Mouse (Mus musculus): ENCODE measurements around the gene Spata22.
"Not testable (repeated sequence)": the region's sequence is repeated elsewhere in the genome, so short reads cannot be mapped to it uniquely, and the experiment has no call there.

Spata22 gene

DNA sequence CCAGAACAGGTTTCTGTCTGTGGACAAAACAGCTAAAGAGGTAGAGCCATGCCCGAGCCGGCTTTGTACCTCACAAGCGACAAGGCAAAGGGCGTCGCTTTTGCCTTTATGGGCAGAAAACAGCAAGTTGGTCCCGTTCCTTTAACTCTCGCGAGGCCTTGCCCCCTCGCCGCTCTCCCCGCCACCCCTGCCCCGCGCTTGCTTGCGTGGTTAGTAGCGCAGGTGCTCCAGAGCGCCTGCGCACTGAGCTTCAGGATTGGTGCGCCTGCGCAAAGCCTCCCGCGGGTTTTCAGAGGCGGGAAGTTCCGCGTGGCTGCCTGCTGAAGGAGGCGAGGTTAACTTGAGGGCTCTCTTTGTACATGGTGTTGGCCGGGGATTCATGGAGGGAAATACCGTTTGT, at the start of gene Spata22, which contains the start of the genes Aspa and Gm49340:
Gene Spata22, plus strand, starts transcription at position 300 of the 400 bp plus-strand sequence.
Gene Aspa, minus strand, starts transcription at position 155 of the 400 bp plus-strand sequence.
Gene Gm49340, plus strand, starts transcription at position 300 of the 400 bp plus-strand sequence.
- in situ Hi-C loops (cut with MboI, MseI): no loop called here

DNA sequence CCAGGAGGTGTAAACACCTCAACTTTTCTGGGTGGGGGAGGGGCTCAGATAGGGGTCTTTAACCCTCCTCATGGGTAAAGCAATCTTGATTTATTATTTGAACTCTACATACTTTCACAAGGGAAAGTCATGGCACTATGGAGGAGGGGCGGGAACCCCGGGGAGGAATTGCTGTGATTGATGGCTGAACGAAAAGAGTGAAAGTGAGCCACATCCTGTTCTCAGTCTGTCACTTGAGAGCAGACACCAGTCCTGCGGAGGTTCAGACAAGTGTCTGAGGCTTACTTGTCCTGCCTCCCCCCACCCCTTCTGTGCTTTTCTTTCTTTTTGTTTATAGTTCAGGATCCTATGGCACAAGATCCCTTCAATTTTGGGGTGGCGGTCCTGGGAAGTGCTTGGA, 48.8 kb upstream of the Spata22 start:
- in situ Hi-C loops (cut with MboI, MseI): loop anchor here (5.0 kb wide), 1 partner anchor 143 kb away; the partner anchor contains the start of gene Haspin

DNA sequence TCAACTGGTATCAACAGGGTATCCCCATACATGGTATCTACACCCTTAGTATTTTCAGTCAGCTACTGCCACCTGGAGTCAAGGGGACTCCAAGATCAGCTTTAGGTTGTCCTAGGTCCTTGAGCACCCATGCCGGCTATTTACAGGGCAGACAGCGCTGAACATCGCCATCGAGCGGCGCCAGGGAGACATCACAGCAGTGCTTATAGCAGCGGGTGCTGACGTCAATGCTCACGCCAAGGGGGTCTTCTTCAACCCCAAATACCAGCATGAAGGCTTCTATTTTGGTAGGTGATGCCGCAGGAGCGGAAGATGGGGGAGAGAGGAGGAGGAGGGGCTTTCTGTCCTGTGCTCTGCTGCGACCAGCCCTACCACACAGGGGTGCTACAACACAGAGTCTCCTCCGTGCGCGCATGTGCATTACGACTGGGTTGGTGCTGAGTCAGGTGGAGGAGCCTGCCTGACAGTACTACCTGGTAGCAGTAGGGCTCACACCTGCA, 48.0 kb upstream of the Spata22 start:
- in situ Hi-C loops (cut with MboI, MseI): loop anchor here (5.0 kb wide), 1 partner anchor 144 kb away; the partner anchor contains the start of gene Haspin

DNA sequence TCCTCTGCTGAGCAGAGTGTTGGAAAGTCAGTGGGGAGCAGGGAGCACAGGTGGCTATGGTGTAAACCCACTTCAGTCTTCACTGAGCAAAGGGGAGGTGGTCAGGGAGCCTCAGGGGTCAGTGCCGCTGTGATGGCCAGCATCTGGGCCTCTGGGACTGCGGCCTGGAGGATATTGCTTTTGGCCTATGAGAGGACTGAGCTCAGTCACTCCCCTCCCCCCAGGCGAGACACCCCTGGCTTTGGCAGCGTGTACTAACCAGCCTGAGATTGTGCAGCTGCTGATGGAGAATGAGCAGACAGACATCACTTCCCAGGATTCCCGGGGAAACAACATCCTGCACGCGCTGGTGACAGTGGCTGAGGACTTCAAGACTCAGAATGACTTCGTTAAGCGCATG, 46.2 kb upstream of the Spata22 start:
- in situ Hi-C loops (cut with MboI, MseI): loop anchor here (5.0 kb wide), 1 partner anchor 146 kb away; the partner anchor contains the start of gene Haspin

DNA sequence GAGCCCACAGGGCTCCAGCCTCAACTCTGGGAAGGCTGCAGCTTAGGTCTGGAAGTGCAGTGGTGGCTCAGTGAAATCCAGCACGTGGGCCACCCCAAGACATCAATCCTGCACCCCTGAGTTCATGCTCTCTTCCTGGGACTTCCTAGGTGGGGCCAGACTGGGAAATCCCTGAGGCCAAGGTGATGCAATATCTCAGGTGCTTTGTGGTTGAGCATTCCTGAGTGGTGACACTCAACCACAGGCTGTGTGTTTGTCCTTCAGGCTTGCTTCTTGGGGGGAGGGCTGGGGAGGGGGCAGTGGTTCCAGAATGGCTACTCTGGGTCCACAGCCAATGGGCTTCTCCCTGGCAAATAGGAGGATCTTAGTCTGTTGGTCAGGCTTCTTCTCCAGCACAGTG, 45.6 kb upstream of the Spata22 start:
- in situ Hi-C loops (cut with MboI, MseI): loop anchor here (5.0 kb wide), 1 partner anchor 147 kb away; the partner anchor contains the start of gene Haspin

DNA sequence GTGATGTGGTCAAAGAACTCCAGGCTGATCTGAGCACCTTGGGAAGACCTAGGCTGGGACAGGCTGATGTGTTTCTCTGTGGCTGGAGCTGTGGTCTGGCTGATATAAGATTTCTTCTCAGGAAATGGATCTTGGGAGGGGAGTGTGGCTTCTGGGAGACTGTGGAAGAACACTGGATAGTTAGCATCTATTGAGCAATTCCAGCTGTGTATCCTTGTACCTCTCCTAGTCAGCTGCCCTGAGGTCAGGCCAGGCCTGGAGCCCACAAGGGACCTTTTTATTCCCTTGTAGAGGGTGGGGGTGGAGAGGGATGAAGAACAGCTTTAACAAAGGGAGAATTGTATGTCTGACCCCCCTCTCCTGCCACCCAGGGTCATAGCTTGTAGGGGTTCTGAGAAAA, 45.2 kb upstream of the Spata22 start:
- in situ Hi-C loops (cut with MboI, MseI): loop anchor here (5.0 kb wide), 1 partner anchor 147 kb away; the partner anchor contains the start of gene Haspin

DNA sequence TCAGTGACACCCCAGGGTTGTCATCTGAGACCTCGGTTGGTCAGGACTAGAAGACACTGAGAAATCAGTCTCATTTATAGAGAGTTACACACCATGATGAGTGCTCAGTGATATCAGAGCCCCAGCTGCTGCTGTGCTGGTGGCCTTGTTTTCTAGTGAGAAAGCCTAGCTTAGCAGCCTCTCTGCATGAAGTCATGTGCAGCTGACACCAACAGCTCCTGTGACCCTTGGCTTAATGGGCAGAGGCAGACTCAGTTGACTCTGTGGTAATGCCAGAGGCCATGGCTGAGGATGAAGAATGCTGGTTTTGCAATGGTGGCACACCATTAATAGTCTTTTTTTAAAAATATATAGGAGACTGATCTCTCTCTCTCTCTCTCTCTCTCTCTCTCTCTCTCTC, 39.9 kb upstream of the Spata22 start:
- in situ Hi-C loops (cut with MboI, MseI): loop anchor here (5.0 kb wide), 1 partner anchor 277 kb away; no protein-coding TSS in a partner anchor

DNA sequence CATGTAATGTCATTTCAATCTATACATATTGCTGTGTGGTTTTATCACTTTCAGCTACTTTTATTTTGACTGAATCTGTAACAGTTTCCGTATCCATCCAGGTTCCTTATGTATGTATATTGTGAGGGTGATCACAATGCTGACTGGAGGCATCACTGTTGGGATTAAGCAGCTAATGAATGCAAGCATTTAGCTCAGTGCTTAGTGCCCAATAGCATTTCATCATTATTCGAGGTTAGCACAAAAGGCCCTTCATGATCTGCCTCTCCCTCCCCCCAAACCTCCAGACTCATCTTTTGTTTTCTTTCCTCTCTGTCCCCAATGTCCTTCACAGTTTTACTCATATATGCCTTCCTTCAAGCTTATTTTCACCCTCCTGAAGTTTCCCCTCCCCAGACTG, 26.4 kb upstream of the Spata22 start:
- in situ Hi-C loops (cut with MboI, MseI): no loop called here

DNA sequence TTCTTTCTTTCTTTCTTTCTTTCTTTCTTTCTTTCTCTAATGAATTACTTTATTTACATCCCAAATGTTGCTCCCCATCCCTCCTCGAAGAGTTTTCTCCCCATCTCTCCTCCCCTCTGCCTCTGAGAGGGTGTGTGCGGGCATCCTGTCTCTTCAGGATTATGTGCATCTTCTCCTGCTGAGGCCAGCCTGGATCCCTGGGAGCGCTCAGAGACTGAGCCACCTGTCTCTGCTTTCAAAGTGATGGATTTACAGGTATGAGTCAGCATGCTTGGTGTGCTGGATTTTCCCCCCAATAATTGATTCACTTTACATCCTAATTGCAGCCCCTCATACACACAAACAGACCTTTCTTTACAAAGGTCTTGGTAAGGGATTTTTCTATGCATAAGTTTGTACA, 13.6 kb upstream of the Spata22 start:
- in situ Hi-C loops (cut with MboI, MseI): no loop called here

DNA sequence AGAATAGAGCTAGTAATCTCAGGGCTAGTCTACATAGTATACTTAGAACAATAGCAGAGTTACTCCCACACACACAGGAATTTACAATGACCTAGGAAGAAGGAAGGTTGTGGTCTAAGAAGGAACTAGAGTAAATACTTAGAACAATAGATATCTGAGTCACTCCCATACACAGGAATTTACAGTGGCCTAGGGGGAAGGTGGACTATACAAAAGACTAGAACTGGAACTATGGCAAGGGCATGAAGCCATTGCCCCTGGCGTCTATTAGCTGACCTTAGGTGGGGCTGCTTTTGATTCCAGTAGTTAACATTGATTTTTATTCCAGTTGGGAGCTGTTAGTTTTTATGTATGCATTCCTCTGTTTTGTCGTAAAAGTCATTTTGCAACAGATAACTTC, 11.0 kb upstream of the Spata22 start:
- in situ Hi-C loops (cut with MboI, MseI): not testable (repeated sequence)

DNA sequence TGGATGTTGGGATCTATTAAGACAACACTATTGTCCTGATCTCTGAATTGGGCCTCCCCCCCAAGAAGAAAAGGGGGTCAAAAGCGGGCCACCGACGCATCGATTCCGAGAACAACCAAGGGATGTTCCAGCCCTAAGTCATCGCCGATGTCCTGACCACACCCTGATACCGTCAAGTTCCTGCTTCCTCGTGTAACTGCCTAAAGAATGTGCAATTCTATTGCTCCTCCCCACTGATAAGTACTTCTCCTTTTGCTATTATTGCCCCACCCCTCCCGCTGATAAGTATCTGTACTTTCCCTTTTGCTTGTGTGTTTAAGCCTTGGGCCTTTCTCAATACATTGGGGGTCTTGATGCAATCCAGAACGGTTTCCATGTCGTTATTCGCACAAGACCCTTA, 8.5 kb upstream of the Spata22 start:
- in situ Hi-C loops (cut with MboI, MseI): not testable (repeated sequence)

DNA sequence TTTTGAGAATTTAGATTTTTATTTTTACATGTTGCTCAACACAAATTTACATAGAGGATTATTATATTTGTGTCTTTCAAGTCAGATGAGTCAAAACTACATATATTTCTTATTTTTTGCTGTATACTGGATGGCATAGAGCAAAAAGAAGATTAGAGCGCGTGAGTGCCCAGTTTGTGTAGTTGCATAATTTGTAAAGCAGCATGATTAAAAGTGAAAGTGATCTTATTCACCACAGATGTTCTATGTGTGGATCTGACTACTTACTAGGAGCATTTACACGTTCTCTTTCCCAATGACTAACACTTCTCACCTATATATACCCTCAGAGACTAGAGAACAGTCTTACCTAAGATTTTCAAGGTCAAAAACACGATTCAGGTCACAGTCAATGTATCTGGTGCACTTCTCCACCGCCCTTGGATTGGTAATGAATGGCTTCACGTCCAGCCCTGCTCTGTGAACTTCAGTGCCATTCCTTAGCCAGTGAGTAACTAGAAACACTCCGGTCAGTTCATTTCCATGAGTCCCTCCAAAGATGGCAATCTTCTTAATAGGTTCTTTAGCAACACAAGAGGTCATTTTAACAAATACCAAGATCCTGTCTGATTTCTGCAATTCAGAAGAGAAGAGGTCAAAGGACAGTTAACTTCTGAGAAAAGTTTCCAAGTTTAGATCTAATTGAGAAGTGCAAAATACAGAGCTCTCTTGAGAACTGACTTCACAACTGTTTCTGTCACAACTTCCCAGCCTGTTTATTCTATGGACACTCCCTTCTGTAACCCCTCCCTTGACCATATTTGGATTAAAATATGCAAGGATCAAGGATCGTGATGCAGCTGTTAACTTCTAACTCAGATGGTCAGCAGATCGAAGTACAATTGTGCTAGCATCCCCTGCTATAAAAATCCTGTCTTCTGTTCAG, 5.4 kb upstream of the Spata22 start:
- in situ Hi-C loops (cut with MboI, MseI): no loop called here

DNA sequence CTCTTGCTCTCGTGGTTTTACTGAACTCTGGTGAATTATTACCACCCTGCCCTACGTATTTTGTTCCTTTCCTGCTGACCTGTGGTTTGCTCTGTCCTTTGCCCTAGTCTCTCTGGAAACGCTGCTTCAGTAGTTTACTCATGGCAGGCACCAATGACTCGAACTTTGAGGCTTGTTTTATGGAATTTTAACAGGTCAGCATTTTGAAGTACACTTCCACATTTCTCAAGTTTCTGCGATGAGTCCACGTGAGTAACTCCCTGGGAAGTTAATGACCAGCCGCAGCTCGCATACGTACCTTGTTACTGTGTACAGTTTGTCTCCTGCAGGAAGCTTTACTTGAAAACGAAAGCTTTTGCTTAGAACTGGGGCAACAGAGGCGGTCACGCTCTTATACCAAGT, 3.1 kb upstream of the Spata22 start:
- in situ Hi-C loops (cut with MboI, MseI): no loop called here

DNA sequence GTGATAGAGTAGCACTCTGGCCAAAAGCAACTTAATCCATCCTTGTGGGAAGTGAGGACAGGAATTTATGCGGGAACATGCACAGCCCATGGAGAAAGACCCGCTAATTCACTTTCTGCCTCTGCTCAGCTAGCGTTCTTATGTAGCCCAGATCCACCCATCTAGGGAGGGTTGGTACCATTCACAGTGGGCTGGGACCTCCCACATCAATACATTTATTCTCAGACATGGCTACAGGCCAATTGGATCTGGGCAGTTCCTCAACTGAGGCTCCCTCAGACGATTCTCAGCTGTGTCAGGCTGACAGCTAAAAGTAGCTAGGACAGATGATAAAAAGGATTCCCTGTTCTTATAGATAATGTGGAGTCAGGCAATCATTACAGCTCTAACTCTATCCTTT, 2.2 kb upstream of the Spata22 start:
- in situ Hi-C loops (cut with MboI, MseI): no loop called here

DNA sequence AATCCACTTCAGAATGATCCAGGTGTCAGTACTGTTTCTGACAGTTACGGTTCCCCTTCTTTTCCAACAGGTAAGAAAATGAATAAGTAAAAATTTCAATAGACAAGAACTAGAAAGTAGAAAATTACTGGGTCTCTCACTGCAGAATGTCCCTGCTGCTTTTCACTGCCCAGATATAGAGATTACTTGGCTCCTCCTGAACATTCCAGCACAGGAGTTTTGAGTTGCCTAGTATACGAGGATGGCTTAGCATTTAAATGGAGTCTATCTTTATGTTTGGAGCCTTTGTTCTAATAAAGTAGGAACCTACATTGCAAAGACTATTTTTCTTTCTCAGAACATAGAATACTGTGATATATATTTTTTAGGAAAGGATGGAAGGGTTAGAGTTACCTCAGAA, 3.8 kb downstream of the Spata22 start:
- in situ Hi-C loops (cut with MboI, MseI): no loop called here

DNA sequence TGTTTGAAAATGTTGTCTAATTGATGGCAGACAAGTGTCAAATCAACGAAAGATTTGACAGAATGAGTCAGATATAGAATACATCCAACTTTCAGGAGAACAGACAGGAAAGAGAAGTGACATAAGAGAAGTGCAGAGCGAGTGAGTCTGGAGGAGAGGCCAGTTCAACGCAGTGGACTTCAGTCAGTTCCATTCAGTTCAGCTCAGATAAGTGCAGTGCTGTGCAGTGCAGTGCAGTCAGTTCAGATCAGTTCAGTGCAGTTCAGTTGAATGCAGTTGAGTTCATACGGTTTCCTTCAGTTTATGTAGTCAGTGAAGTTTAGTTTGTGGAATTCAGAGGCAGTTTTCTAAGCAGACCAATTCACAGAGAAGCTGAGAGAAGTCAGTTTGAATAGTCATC, 7.4 kb downstream of the Spata22 start:
- in situ Hi-C loops (cut with MboI, MseI): no loop called here

DNA sequence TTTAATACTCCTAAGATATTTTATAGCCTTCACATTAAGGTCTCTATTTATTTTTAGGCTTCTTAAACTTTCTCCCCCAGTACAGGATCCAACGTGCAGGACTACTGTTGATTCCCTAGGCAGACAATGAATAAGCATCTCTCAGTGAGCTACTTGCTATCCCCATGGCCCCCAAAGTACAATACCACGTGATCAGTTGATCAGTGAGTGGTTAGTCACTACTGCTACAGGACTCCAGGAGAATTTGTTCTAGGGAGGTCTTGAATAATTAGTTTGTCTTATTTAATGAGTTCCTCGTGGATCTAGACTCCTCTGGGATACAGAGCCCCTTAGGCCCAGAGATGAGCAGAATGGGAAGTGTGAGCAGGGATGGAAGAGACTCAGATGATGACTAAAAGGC, 20.9 kb downstream of the Spata22 start, which contains the start of gene Olfr20:
Gene Olfr20, plus strand, starts transcription at position 301 of the 400 bp plus-strand sequence.
- in situ Hi-C loops (cut with MboI, MseI): no loop called here

DNA sequence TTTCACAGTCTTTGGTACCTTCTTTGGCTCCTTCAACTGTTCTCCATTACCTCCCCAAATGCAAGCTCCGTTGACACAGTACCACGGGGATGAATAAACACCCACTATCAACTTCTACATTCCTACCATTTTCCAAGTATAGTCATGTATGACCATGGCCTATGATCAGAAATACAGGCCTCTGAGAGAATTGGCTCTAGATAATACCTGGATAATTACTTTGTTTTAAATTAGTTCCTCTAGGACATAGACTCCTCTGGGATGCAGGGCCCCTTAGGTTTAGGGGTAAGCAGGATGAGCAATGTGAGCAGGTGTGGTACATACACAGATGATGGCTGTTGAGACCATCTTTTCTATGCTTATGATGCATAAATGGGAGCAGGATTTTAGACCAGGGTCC, 41.4 kb downstream of the Spata22 start, which contains the start of gene Olfr376:
Gene Olfr376, plus strand, starts transcription at position 301 of the 400 bp plus-strand sequence.
- in situ Hi-C loops (cut with MboI, MseI): no loop called here

DNA sequence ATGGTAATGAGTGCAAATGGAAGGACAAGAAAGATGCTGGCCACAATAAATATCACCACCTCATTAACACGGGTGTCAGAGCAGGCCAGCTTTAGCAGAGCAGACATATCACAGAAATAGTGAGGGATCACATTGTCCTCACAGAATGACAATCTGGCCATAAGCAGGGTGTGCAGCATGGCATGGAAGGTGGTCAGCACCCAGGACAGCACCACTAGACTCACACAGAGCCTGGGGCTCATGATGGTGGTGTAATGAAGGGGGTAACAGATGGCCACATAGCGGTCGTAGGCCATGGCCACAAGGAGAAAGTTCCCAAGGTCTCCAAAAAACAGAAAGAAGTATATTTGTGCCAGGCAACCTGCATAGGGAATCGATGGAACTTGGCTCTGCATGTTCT, 65.8 kb downstream of the Spata22 start:
- in situ Hi-C loops (cut with MboI, MseI): no loop called here

Data from regulatory T cell (primary cell).